Mouse (Mus musculus): ENCODE results near the gene Ablim1.

The Ablim1 gene

GRCm38 (mm10) chr19:57343860-57344259 is 29.1 kb upstream of the Ablim1 start:
- DNase-seq (ENCODE audit: low spot score in 2 of 2) = no peak

- DNase-seq (ENCODE audit: low spot score in 2 of 2) = no peak
These were observed 26.4 kb upstream of the Ablim1 start for GRCm38 (mm10) chr19:57340900-57341742.

GRCm38 (mm10) chr19:57339281-57339864 is 24.7 kb upstream of the Ablim1 start:
- DNase-seq (ENCODE audit: low spot score in 2 of 2) = peak in 1 of 2 experiments; percentile 17

GRCm38 (mm10) chr19:57335135-57335534 is 20.4 kb upstream of the Ablim1 start:
- DNase-seq (ENCODE audit: low spot score in 2 of 2) = no peak

GRCm38 (mm10) chr19:57333356-57333755 is 18.6 kb upstream of the Ablim1 start:
- no peak for DNase-seq (ENCODE audit: low spot score in 2 of 2)

- DNase-seq (ENCODE audit: low spot score in 2 of 2) = no peak
These were observed 16.5 kb upstream of the Ablim1 start for GRCm38 (mm10) chr19:57331237-57331636.

DNA sequence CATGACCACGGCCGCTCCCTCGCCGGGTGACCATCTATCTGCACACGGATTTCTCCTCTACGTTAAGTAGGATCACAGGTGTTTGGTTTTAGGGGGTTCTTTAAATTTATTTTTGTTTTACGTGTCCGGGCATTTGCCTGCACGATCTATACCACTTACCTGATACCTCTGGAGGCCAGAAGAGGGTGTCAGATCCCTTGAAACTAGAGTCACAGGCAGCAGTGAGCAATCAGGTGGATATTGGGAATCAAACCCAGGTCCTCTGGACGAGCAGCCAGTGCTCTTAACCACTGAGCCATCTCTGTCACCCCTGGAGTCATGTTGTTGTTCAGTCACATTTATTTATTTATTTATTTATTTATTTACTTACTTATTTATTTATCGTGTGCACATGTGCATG is 15.6 kb upstream of the Ablim1 start:
- DNase-seq (ENCODE audit: low spot score in 2 of 2) = no peak

DNA sequence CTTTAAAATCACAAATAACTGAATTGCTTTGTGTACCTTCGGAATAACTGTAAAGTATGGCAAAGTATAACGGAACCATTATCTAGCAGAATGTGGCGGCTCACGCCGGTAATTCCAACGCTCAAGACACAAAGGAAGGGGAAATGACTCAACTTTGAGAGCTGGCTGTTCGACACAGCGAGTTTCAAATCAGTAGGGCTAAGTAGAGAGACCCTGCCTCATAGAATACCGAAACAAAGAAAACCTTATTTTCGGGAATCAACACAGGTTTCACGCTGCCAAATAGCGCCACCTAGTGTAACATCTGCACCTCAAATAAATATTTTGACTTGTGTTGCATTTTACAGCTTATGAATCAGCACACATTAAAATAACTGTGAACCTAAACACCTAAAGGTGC is 14.1 kb upstream of the Ablim1 start:
- DNase-seq (ENCODE audit: low spot score in 2 of 2) = peak in 1 of 2 experiments; percentile 50

GRCm38 (mm10) chr19:57328269-57328668 is 13.6 kb upstream of the Ablim1 start:
- no peak for DNase-seq (ENCODE audit: low spot score in 2 of 2)

- DNase-seq (ENCODE audit: low spot score in 2 of 2) = no peak
These were observed 13.0 kb upstream of the Ablim1 start for GRCm38 (mm10) chr19:57327679-57328078.

- DNase-seq (ENCODE audit: low spot score in 2 of 2) = peak in 1 of 2 experiments; percentile 42
These were observed 11.1 kb upstream of the Ablim1 start for GRCm38 (mm10) chr19:57325748-57326300.

DNA sequence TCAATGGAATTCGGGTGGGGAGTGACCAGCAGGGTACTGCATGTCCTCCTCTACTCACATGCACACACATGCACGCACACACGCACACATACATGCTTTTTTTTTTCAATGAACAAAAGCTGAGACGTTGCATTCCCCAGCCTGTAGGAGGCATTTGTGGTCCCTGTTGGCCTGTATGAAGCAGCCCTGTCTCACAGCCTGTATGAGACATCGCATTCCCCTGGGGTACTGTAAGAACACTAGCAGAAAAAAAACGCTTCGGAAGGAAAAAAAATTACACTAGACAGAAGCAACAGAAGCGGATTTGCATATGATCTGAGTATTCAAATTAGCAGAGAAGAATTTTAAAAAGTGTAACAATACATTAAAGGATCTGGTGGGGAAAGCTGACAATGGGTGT is 8.4 kb upstream of the Ablim1 start:
- no peak for DNase-seq (ENCODE audit: low spot score in 2 of 2)

GRCm38 (mm10) chr19:57322491-57322890 is 7.8 kb upstream of the Ablim1 start:
- DNase-seq (ENCODE audit: low spot score in 2 of 2) = no peak

DNA sequence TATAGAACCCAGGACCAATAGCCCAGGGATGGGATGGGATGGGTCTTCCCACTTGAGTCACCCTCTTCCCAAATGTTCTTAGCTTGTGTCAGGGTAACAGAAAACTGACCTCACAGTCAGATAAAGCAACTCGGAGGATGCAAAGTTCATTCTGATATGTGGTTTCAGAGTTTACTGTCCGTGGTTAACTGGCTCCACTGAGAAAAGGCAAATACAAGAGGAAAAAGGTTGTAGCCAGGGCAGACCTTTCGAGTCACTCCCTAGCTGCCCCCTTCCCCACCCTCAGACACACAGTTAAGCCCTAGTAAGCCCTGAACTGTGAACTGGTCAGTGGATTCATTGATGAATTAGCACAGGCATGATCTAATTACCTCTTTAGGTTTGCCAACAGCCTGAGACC is 7.1 kb upstream of the Ablim1 start:
- no peak for DNase-seq (ENCODE audit: low spot score in 2 of 2)

DNA sequence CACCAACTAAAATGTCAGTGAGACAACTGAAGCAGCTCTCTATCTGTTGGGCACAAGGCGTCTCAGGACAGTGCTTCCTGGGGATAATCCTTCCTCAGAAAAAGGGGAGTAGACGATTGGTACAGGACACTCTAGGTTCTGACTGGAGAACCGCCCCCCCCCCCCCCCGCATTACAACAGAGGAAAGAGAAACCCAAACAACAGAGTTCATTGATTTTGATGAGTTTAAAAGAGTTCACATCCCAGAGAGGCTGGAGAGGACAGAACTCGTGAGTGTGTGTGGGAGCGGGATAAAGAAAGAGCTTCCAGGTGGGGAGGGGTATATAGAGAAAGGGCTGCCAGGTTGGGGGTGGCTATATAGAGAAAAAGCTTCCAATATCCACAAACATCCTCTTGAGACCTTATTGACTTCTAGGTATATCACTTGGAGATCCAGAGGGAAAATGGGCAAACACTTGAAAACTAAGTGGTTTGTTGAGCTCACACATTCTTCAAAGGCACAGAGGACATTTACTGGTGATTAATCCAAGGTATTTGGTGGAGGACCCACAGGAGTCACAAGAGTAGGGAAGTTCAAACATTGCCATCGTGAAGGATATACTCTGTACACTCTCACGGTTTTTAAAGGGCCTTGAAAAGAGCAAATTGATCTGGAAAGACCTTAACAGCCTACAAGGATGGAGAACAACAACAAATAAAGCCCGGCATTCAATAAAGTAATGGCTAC is 6.1 kb upstream of the Ablim1 start:
- no peak for DNase-seq (ENCODE audit: low spot score in 2 of 2)

DNA sequence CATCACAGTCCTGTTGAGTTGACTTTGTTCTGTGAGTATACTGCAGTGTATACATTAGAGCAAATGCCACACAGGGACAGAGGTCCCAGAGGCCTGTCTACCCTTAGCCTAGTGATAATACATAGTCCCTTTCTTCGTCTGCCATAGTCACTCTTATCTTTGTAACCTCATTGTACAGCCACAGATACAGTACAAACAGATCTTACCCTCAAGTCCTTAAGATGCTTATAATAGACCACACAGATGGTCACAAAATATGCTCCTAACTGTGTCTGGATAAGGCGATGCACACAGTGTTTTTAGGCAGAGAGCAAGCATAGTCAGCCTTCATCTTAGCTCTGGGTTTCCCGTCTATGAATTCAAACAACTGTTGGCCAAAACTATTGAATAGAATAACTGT is 1.9 kb upstream of the Ablim1 start:
- DNase-seq (ENCODE audit: low spot score in 2 of 2) = no peak

- no peak for DNase-seq (ENCODE audit: low spot score in 2 of 2)
These were observed 370 bp upstream of the Ablim1 start for GRCm38 (mm10) chr19:57315013-57315565.

DNA sequence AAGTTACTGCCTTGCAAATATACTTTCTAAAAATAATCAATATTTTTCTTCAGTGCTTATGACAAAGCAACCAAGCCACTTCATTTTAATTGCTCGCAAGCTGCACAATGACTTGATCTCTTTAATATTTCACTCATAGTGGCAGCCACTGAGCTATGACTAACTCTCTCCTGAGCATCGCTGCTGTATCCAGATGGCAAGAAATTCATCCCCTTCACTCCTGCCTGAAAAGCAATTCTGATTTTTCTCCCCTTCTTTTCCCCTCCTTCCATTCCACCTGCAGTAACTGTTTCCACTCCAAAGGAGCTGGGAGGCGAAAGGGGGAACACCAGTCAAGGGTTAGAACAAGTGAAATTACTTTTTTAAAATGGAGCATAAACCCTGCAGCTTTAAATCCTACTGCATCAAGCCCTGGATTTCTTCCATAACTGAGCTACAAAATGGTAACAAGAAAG is 801 bp downstream of the Ablim1 start:
- no peak for DNase-seq (ENCODE audit: low spot score in 2 of 2)

DNA sequence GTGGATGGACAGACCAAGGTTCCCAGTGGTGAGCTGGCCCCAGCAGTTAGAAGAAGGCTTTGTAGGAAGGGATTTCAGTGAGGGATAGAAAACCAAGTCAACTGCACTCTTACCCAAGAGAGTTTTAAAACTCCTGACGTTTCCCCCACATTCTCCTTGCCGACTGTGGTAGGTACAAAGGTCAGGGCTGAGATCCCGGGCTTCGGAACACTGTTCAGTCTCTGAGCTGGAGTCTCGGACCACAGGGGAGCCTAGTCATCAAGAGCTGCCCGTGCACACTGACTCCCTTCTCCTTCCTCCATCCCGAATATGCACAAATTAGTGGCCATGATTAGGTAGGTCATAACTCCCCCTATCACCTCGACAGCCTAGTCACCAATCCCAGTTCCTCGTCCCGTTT is 1.5 kb downstream of the Ablim1 start:
- DNase-seq (ENCODE audit: low spot score in 2 of 2) = no peak

DNA sequence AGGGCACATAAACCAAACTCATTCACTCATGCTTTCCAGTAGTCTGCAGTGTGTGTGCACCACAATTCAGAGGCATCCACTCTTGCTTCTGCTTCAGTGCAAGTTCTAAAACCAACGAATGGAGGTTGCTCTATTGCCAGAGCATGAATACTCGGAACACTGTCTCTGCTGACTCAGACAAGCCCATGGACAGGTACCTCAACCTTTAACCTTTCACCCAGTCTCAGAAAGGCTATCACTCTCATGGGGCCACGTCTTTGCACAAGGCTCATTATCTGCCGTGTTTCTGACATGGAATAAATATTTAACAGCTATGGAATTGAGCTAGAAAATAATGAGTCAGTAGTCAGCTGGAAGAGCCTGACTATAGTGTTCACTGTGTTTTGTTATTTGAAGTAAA is 4.7 kb downstream of the Ablim1 start:
- no peak for DNase-seq (ENCODE audit: low spot score in 2 of 2)

DNA sequence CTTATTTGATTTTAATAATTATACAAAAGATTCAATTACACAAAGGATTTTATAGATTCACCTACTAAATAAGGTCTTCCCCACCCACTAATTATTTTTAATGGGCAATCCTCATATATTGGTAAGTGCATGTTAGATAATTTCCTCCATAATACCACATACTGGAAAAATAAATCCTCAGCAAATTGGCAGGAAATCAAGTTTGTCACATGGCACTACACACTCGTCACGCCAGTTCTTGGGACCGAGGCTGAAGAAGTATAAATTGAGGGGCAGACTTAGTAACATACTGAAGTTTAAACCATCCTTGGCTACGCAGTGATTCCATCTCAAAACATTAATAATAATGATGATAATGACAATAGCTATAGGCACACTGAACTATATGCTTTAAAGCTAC is 8.1 kb downstream of the Ablim1 start:
- no peak for DNase-seq (ENCODE audit: low spot score in 2 of 2)

DNA sequence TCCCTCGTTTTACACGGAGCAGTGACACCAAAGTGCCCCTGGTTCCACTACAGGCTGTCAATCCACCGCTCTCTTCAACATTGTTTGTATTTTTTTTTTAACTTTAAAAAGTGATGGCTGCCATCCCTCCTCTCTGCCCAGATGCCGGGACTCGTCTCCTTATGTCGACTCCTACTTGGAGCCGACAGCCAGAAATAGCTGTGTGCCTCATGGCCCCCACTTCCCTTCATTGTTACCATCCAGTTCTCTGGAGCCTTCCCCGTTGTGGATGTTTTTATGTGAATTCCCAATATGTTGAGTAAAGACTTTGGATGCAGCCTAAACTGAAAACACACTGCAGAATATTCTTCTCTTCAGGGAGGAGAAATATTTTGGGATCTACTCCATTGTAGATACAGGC is 8.7 kb downstream of the Ablim1 start:
- no peak for DNase-seq (ENCODE audit: low spot score in 2 of 2)

All from heart, adult 9 months (tissue).